Mouse (Mus musculus): ENCODE measurements around the gene Txnl4b. TPM values are rescaled to one million over a fixed set of nuclear protein-coding genes. Genes with fewer than 3 reads are reported as not detected.

Txnl4b gene
- polyA plus RNA-seq, 1 experiment from 2014 or later: 22.4 TPM

- no peaks in the 10 kb centered on the region for H3K27me3 ChIP-seq (replicated peaks; ENCODE audit: control insufficient read depth, insufficient read depth, low read length)
- no peaks in the 10 kb centered on the region for H3K36me3 ChIP-seq (ENCODE audit: control insufficient read depth, insufficient read depth, low read length)
- 86% methylated on average over 3 of the region's 3 CpGs for WGBS
- H3K4me2 ChIP-seq (ENCODE audit: low read depth, low read length): no peak overlapping the region
- no peak for ATAC-seq
- H3K9ac ChIP-seq (ENCODE audit: low read depth, low read length): no peak overlapping the region
- H3K4me1 ChIP-seq (ENCODE audit: control insufficient read depth, insufficient read depth, low read length): no peaks in the 10 kb centered on the region
- no peak overlapping the region for H3K4me3 ChIP-seq (ENCODE audit: low read length)
- H3K27ac ChIP-seq (ENCODE audit: low read length): no peak overlapping the region
- H3K9me3 ChIP-seq (ENCODE audit: control insufficient read depth, low read length): no peaks in the 10 kb centered on the region
Measured at GRCm38 (mm10) chr8:109615569-109615968, 49.9 kb downstream of the Txnl4b start.

Other genes with a start within 250 kb of the Txnl4b start
- not detected in 2 replicates for gene Pmfbp1, start 71.9 kb upstream of the Txnl4b start, polyA plus RNA-seq (2015; fragmentation: Nextera tagmentation; extraction: Ambion mirVana)
- 19.9 and 21.2 TPM in 2 replicates for gene Dhx38, start within 50 bp of the Txnl4b start, polyA plus RNA-seq (2015; fragmentation: Nextera tagmentation; extraction: Ambion mirVana)
- gene Hp, start 13.3 kb downstream of the Txnl4b start, polyA plus RNA-seq (2015; fragmentation: Nextera tagmentation; extraction: Ambion mirVana): 1.9 and 2.8 TPM in 2 replicates
- gene Dhodh, start 42.8 kb downstream of the Txnl4b start, polyA plus RNA-seq (2015; fragmentation: Nextera tagmentation; extraction: Ambion mirVana): 40.8 and 47.9 TPM in 2 replicates
- 0.09 and 0.31 TPM in 2 replicates for gene Pkd1l3, start 48.6 kb downstream of the Txnl4b start, polyA plus RNA-seq (2015; fragmentation: Nextera tagmentation; extraction: Ambion mirVana)
- 122 and 128 TPM in 2 replicates for gene Ist1, start 127.4 kb downstream of the Txnl4b start, polyA plus RNA-seq (2015; fragmentation: Nextera tagmentation; extraction: Ambion mirVana)
- 12.6 and 13.0 TPM in 2 replicates for gene Zfp821, start 139.7 kb downstream of the Txnl4b start, polyA plus RNA-seq (2015; fragmentation: Nextera tagmentation; extraction: Ambion mirVana)
- 4.5 and 5.1 TPM in 2 replicates for gene Atxn1l, start 171.8 kb downstream of the Txnl4b start, polyA plus RNA-seq (2015; fragmentation: Nextera tagmentation; extraction: Ambion mirVana)
- 31.3 and 36.7 TPM in 2 replicates for gene Ap1g1, start 212.7 kb downstream of the Txnl4b start, polyA plus RNA-seq (2015; fragmentation: Nextera tagmentation; extraction: Ambion mirVana)

All from intestine, embryonic 16.5 days (tissue).